Comparison of ENCODE assay signal across 8 mouse cellular contexts in the genomic region with DNA sequence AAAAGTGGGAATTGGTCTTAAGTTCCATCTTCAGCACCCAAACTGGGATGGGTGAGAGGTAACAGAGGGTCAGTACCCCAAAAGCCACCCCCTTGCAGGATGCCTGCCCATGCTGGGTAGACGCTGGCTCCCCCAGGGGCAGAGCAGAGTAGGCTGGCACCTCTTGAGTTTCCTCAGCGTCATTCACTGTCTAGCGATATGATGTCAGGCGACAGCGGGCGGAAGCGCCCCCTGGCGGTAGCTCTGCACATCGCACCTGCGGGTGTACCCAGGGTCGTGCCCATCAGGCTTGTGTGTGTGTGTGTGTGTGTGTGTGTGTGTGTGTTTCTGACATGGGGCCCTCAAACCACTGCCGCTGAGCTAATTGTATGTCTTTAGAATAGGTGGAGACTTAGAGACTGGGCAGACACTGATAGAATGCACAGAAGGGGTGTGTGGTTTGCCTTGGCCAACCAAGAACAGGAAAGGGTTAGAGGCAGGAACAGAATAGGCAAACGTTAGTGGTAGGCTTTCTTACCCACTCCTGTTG. TPM values are rescaled to one million over a fixed set of nuclear protein-coding genes. Genes with fewer than 3 reads are reported as not detected.
DNase-seq lines count a peak whose midpoint lies in the region; ATAC-seq and TF ChIP-seq lines count a peak whose summit lies in the region.

No protein-coding gene starts in this region.

- no peaks in the 10 kb centered on the region for H3K36me3 ChIP-seq in ES-Bruce4 (ENCODE audit: control insufficient read depth, insufficient read depth, low read length, poor library complexity, severe bottlenecking)
- H3K36me3 ChIP-seq in heart, embryonic 16.5 days (ENCODE audit: control insufficient read depth, insufficient read depth) = no peaks in the 10 kb centered on the region
- no peaks in the 10 kb centered on the region for H3K36me3 ChIP-seq in neural tube, embryonic 15.5 days

- no peak overlapping the region for H3K27ac ChIP-seq in ES-Bruce4 (ENCODE audit: insufficient read depth, low read length)
- H3K27ac ChIP-seq in heart, embryonic 16.5 days (ENCODE audit: low read length) = no peak overlapping the region
- H3K27ac ChIP-seq in neural tube, embryonic 15.5 days (replicated peaks) = no peak overlapping the region

- peak; percentile 95 for TF ChIP-seq CTCF in ES-Bruce4 (IDR thresholded peaks at IDR 0.05; ENCODE audit: low read depth, low read length)
- peak; percentile 93 for TF ChIP-seq CTCF in lung, adult 2 months (IDR thresholded peaks at IDR 0.05; ENCODE audit: insufficient read depth, low read length)

- no peak for TF ChIP-seq POLR2A in ES-Bruce4 (IDR thresholded peaks at IDR 0.05; ENCODE audit: insufficient read depth, low read length)
- TF ChIP-seq POLR2A in lung, adult 2 months (IDR thresholded peaks at IDR 0.05; ENCODE audit: borderline replicate concordance, extremely low read depth, low read depth, low read length) = no peak

- WGBS in heart, embryonic 16.5 days = 3% methylated on average over 13 of the region's 13 CpGs
- WGBS in lung, adult 2 months = under 1% methylated on average over 13 of the region's 13 CpGs
- WGBS in neural tube, embryonic 15.5 days = 4% methylated on average over 13 of the region's 13 CpGs

- no peak overlapping the region for H3K4me3 ChIP-seq in ES-Bruce4 (ENCODE audit: low read depth, low read length)
- no peak overlapping the region for H3K4me3 ChIP-seq in heart, embryonic 16.5 days (ENCODE audit: low read length)
- no peak overlapping the region for H3K4me3 ChIP-seq in lung, adult 2 months (replicated peaks; ENCODE audit: extremely low read depth, low read depth, low read length)
- H3K4me3 ChIP-seq in neural tube, embryonic 15.5 days (replicated peaks) = no peak overlapping the region

- no peak for TF ChIP-seq EP300 in ES-Bruce4 (IDR thresholded peaks at IDR 0.05; ENCODE audit: insufficient read depth, low read depth, low read length)

- ATAC-seq in erythroid progenitor cell, adult 5-6 weeks (replicated peaks; ENCODE audit: low FRiP score, poor library complexity, severe bottlenecking) = peak; percentile 81
- peak; percentile 72; the same call in 1 of the 2 replicates for ATAC-seq in heart, embryonic 16.5 days (replicated peaks; ENCODE audit: extremely low read depth, insufficient read depth, low FRiP score)
- peak; percentile 54; the same call in 1 of the 2 replicates for ATAC-seq in neural tube, embryonic 15.5 days (ENCODE audit: low FRiP score)

- no peaks in the 10 kb centered on the region for H3K27me3 ChIP-seq in ES-Bruce4 (ENCODE audit: control insufficient read depth, insufficient read depth, low read length, poor library complexity, severe bottlenecking)
- H3K27me3 ChIP-seq in heart, embryonic 16.5 days (ENCODE audit: control insufficient read depth, insufficient read depth, low read length) = no peaks in the 10 kb centered on the region
- H3K27me3 ChIP-seq in neural tube, embryonic 15.5 days (replicated peaks) = peaks cover 8% of the 10 kb centered on the region

- no peaks in the 10 kb centered on the region for H3K9me3 ChIP-seq in ES-Bruce4 (replicated peaks; ENCODE audit: control insufficient read depth, insufficient read depth, low read length, poor library complexity, severe bottlenecking)
- H3K9me3 ChIP-seq in heart, embryonic 16.5 days (replicated peaks; ENCODE audit: control insufficient read depth, low read length) = no peaks in the 10 kb centered on the region
- H3K9me3 ChIP-seq in neural tube, embryonic 15.5 days (replicated peaks) = no peaks in the 10 kb centered on the region

- peak; percentile 80 for DNase-seq in brain, adult 2 months (ENCODE audit: low read depth, low spot score)
- DNase-seq in kidney, postnatal 36 days = peak; percentile 77 to 90
- DNase-seq in lung, adult 2 months = peak; percentile 82
- DNase-seq in thymus, postnatal 10 days (ENCODE audit: low spot score in 2 of 2) = peak; percentile 80 to 94

- H3K4me1 ChIP-seq in ES-Bruce4 (ENCODE audit: control insufficient read depth, insufficient read depth, low read length) = no peaks in the 10 kb centered on the region
- H3K4me1 ChIP-seq in heart, embryonic 16.5 days (ENCODE audit: control insufficient read depth, insufficient read depth, low read length) = no peaks in the 10 kb centered on the region
- H3K4me1 ChIP-seq in lung, adult 2 months (ENCODE audit: control insufficient read depth, insufficient read depth, low read length) = peaks cover 2% of the 10 kb centered on the region; the same call in 1 of the 2 replicates
- H3K4me1 ChIP-seq in neural tube, embryonic 15.5 days = peaks cover 4% of the 10 kb centered on the region; the same call in 1 of the 2 replicates

- no peak overlapping the region for H3K4me2 ChIP-seq in heart, embryonic 16.5 days (ENCODE audit: low read depth, low read length)
- no peak overlapping the region for H3K4me2 ChIP-seq in neural tube, embryonic 15.5 days

- no peak overlapping the region for H3K9ac ChIP-seq in ES-Bruce4 (ENCODE audit: low read depth, poor library complexity, severe bottlenecking)
- no peak overlapping the region for H3K9ac ChIP-seq in heart, embryonic 16.5 days (ENCODE audit: low read length)
- no peak overlapping the region for H3K9ac ChIP-seq in neural tube, embryonic 15.5 days (replicated peaks)

RNA-seq across cellular contexts. Expression of a gene that starts 8.7 kb away (rescaled TPM):
- polyA plus RNA-seq in ES-Bruce4 (2011; ENCODE audit: insufficient read depth, insufficient read length, low read depth, missing spikeins) = 9.2 and 10.4 TPM in 2 replicates
- 6.3 and 6.5 TPM in 2 replicates for total RNA-seq in erythroid progenitor cell, adult 5-6 weeks (2015; ENCODE audit: low replicate concordance)
- total RNA-seq in erythroid progenitor cell, adult 5-6 weeks (2017; ENCODE audit: low replicate concordance) = 4.4 and 8.4 TPM in 2 replicates
- 0.51 and 4.9 TPM in 2 replicates for polyA plus RNA-seq in heart, embryonic 16.5 days (2015; fragmentation: Nextera tagmentation; extraction: Ambion mirVana)
- 295 and 767 TPM in 2 replicates for polyA plus RNA-seq in lung, adult 2 months (2012; rRNA removed)
- 2.5 and 3.4 TPM in 2 replicates for polyA plus RNA-seq in neural tube, embryonic 15.5 days (2015; fragmentation: Nextera tagmentation; extraction: Ambion mirVana)

RNA-seq across cellular contexts. Expression of a gene that starts 9.7 kb away (rescaled TPM):
- 41.9 and 45.6 TPM in 2 replicates for polyA plus RNA-seq in ES-Bruce4 (2011; ENCODE audit: insufficient read depth, insufficient read length, low read depth, missing spikeins)
- total RNA-seq in erythroid progenitor cell, adult 5-6 weeks (2015; ENCODE audit: low replicate concordance) = 23.9 and 27.0 TPM in 2 replicates
- total RNA-seq in erythroid progenitor cell, adult 5-6 weeks (2017; ENCODE audit: low replicate concordance) = 16.9 and 19.5 TPM in 2 replicates
- polyA plus RNA-seq in heart, embryonic 16.5 days (2015; fragmentation: Nextera tagmentation; extraction: Ambion mirVana) = 44.5 and 44.9 TPM in 2 replicates
- polyA plus RNA-seq in lung, adult 2 months (2012; rRNA removed) = 113 and 138 TPM in 2 replicates
- 41.4 and 44.1 TPM in 2 replicates for polyA plus RNA-seq in neural tube, embryonic 15.5 days (2015; fragmentation: Nextera tagmentation; extraction: Ambion mirVana)

RNA-seq across cellular contexts. Expression of a gene that starts 18.7 kb away (rescaled TPM):
- polyA plus RNA-seq in ES-Bruce4 (2011; ENCODE audit: insufficient read depth, insufficient read length, low read depth, missing spikeins) = 3.2 and 7.0 TPM in 2 replicates
- total RNA-seq in erythroid progenitor cell, adult 5-6 weeks (2015; ENCODE audit: low replicate concordance) = not detected in 2 replicates
- total RNA-seq in erythroid progenitor cell, adult 5-6 weeks (2017; ENCODE audit: low replicate concordance) = not detected in 2 replicates
- 2.2 and 3.0 TPM in 2 replicates for polyA plus RNA-seq in heart, embryonic 16.5 days (2015; fragmentation: Nextera tagmentation; extraction: Ambion mirVana)
- 11.3 and 11.6 TPM in 2 replicates for polyA plus RNA-seq in lung, adult 2 months (2012; rRNA removed)
- polyA plus RNA-seq in neural tube, embryonic 15.5 days (2015; fragmentation: Nextera tagmentation; extraction: Ambion mirVana) = 8.0 and 13.8 TPM in 2 replicates

RNA-seq across cellular contexts. Expression of a gene that starts 48.1 kb away (rescaled TPM):
- 189 and 193 TPM in 2 replicates for polyA plus RNA-seq in ES-Bruce4 (2011; ENCODE audit: insufficient read depth, insufficient read length, low read depth, missing spikeins)
- 186 and 189 TPM in 2 replicates for total RNA-seq in erythroid progenitor cell, adult 5-6 weeks (2015; ENCODE audit: low replicate concordance)
- 82.3 and 114 TPM in 2 replicates for total RNA-seq in erythroid progenitor cell, adult 5-6 weeks (2017; ENCODE audit: low replicate concordance)
- 210 and 218 TPM in 2 replicates for polyA plus RNA-seq in heart, embryonic 16.5 days (2015; fragmentation: Nextera tagmentation; extraction: Ambion mirVana)
- 102 and 135 TPM in 2 replicates for polyA plus RNA-seq in lung, adult 2 months (2012; rRNA removed)
- polyA plus RNA-seq in neural tube, embryonic 15.5 days (2015; fragmentation: Nextera tagmentation; extraction: Ambion mirVana) = 351 and 371 TPM in 2 replicates

Comparison
In these comparisons a context has a peak if more than half of its experiments do, and no peak if none do; other contexts are left out.
1. RNA of a gene that starts 8.7 kb away (polyA plus RNA-seq): 295 to 767 TPM in lung, adult 2 months; 9.2 to 10.4 TPM in ES-Bruce4, 2.5 to 3.4 TPM in neural tube, embryonic 15.5 days and 0.51 to 4.9 TPM in heart, embryonic 16.5 days; every median in the first group is over 10 times any median in the second.
2. Peak in every context shown above with its lines, with median percentiles within 50 percentile points of each other: DNase-seq and ATAC-seq.